Mouse (Mus musculus) heart, postnatal 0 days (tissue): ENCODE measurements around the gene Sh3gl2.

Experiments
- CTCF ChIP-seq: IDR thresholded peaks from 2 replicates; pipeline ENCODE4 v1.5.1; 2016; ENCODE audit warnings: antibody characterized with exemption, control low read depth, low read depth
- EP300 ChIP-seq: IDR thresholded peaks from 2 replicates; pipeline ENCODE4 v1.6.1; 2016; ENCODE audit warnings: antibody characterized with exemption, low read depth

GRCm38 (mm10) chr4:85591037-85591436 is 386.1 kb downstream of the Sh3gl2 start:
- TF ChIP-seq CTCF = no peak
- TF ChIP-seq EP300 = no peak
